Mouse (Mus musculus): ENCODE data around the gene Gas2.

Gene Gas2

GRCm38 (mm10) chr7:51878730-51879129, 16.9 kb downstream of the Gas2 start:
- in situ Hi-C loops (cut with MboI; ENCODE audit: low pct_unique_long_range_greater_than_20kb in 1 of 2, low sequenced_read_pairs in 2 of 2, unreplicated experiment in 1 of 2): no loop called here

DNA sequence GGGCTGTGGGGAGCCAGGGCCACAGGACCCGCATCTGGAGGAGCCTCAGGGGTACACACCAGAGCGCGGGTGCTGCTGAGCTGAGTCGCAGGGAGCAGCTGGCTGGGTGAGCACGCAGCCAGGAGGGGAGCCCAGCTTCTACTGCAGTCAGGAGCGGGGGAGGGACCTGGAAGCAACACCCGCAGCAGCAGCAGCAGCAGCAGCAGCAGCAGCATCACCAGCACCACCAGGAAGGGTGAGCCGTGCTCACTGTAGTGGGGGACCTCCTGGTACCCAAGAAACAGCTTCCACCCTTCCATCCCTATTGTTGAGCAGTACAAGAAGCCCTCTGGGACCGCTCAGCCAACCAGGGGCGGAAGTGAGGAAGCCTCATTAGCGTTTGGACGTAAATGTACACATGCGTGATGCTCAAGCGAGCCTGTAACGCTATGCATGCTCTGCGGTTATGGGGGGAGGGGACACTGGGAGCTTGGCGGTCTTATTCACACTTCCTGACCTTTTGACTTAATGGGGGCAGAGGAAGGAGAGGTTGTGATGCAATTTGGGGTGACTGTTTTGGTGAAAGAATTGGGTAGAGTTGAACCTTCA, 17.4 kb downstream of the Gas2 start:
- in situ Hi-C loops (cut with MboI; ENCODE audit: low pct_unique_long_range_greater_than_20kb in 1 of 2, low sequenced_read_pairs in 2 of 2, unreplicated experiment in 1 of 2): no loop called here

DNA sequence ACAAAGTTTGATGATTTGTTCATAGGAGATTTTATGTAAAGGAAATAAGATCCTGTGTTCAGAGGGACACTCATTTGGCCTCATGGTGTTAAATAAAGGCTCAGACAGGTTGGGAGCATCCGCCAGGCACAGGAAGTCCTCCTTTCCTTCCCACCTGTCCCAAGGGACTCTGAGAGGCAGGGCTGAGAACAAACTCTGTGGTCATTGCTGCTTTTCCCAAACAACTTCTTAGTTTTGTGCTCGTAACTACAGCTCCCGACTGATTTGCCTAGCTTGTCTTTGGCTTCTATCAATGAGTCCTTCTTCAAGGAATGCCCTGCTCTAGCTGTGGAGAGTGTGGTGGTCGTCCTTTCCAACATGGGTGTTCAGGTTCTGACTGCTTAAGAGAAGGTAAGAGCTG, 18.3 kb downstream of the Gas2 start:
- in situ Hi-C loops (cut with MboI; ENCODE audit: low pct_unique_long_range_greater_than_20kb in 1 of 2, low sequenced_read_pairs in 2 of 2, unreplicated experiment in 1 of 2): no loop called here

GRCm38 (mm10) chr7:51885345-51885744, 23.5 kb downstream of the Gas2 start:
- in situ Hi-C loops (cut with MboI; ENCODE audit: low pct_unique_long_range_greater_than_20kb in 1 of 2, low sequenced_read_pairs in 2 of 2, unreplicated experiment in 1 of 2): no loop called here

DNA sequence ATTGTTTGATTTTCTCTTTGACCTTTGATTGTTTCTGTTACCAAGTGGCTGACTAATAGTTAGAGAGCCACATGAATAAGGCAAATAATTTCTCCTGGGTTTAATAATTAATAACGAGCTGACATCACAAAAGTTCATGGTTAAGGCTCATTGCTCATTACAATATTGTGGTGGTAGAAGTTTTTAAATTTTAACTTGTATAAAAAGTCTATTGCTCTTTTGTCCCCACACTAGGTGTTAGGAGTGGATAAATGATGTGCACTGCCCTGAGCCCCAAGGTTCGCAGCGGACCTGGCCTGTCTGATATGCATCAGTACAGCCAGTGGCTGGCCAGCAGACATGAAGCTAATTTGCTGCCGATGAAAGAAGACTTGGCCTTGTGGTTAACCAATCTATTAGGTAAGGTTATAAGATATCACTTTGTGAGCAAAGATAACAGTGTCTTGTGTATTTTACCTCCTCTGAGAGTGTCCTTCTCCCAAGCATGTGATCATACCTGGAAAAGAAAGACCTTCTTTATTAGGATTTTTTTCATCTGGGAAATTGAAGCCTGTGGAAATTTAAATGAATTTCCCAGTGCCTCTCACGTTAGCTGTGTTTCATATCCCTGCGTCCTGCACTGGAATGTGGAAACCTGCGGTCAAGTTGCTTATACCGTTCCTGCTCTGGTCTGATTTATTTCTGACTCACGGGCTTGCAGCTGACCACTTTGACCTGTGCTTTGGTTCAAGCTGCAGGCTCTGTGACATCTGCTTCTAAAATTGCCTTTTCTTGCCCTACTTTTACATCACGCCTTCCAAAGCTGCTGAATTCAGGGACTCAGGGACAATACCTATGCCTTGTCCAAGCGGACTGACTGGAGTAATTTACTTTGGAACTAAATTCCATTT, 26.1 kb downstream of the Gas2 start:
- in situ Hi-C loops (cut with MboI; ENCODE audit: low pct_unique_long_range_greater_than_20kb in 1 of 2, low sequenced_read_pairs in 2 of 2, unreplicated experiment in 1 of 2): no loop called here

GRCm38 (mm10) chr7:51889601-51890000, 27.8 kb downstream of the Gas2 start:
- in situ Hi-C loops (cut with MboI; ENCODE audit: low pct_unique_long_range_greater_than_20kb in 1 of 2, low sequenced_read_pairs in 2 of 2, unreplicated experiment in 1 of 2): no loop called here

GRCm38 (mm10) chr7:51892224-51892965, 30.6 kb downstream of the Gas2 start:
- in situ Hi-C loops (cut with MboI; ENCODE audit: low pct_unique_long_range_greater_than_20kb in 1 of 2, low sequenced_read_pairs in 2 of 2, unreplicated experiment in 1 of 2): no loop called here

- in situ Hi-C loops (cut with MboI; ENCODE audit: low pct_unique_long_range_greater_than_20kb in 1 of 2, low sequenced_read_pairs in 2 of 2, unreplicated experiment in 1 of 2): no loop called here
Measured at GRCm38 (mm10) chr7:51893008-51893407, 31.2 kb downstream of the Gas2 start.

DNA sequence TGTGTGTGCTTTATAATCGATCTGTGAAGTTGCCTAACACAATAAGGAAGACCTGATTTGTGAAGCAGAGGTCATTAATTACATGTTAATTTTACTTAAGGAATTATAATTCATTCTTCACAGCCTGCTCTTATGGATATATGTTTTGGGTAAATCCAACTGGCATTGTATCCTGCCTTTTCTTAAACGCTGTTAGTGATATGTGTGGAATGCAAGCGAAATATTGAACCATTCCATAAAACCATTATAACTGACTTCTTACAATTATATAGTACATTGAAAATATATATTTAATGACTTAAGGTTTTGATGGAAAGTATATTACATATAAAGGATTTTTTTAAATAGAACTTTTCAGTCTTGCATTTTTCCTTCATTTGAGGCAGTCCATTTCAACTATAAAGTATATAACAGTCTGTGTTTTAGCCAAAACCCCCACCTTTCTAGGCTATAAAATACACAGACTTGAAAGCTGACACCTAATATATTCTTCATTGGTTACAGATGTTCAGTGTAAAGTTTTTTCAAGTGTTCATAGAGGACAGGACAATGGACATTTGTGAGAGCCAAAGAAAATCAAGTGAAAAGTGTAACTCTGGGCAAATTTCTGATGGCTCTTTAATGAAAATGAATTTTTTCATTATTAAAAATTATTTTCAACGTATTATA, 32.5 kb downstream of the Gas2 start:
- in situ Hi-C loops (cut with MboI; ENCODE audit: low pct_unique_long_range_greater_than_20kb in 1 of 2, low sequenced_read_pairs in 2 of 2, unreplicated experiment in 1 of 2): no loop called here

DNA sequence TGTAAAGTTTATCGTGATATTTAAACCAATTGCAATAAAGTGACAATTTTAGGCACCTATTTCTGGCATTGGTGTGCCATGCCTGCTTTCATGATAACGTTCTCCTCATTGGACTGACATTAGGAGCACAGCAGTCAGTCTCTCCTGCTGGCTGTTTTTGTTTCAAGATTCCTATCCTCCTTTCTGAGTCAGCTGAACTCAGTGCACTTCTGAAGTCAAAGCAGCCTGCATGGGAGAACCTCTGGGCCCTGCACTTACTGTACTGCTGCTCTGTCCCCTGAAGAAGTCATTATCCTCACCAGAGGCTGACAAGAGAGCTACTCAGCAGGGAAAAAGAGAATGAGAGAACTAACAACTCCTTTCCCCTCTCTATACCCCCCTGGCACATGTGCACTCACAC, 33.1 kb downstream of the Gas2 start:
- in situ Hi-C loops (cut with MboI; ENCODE audit: low pct_unique_long_range_greater_than_20kb in 1 of 2, low sequenced_read_pairs in 2 of 2, unreplicated experiment in 1 of 2): no loop called here

- in situ Hi-C loops (cut with MboI; ENCODE audit: low pct_unique_long_range_greater_than_20kb in 1 of 2, low sequenced_read_pairs in 2 of 2, unreplicated experiment in 1 of 2): no loop called here
Measured at GRCm38 (mm10) chr7:51899066-51899465, 37.3 kb downstream of the Gas2 start.

- in situ Hi-C loops (cut with MboI; ENCODE audit: low pct_unique_long_range_greater_than_20kb in 1 of 2, low sequenced_read_pairs in 2 of 2, unreplicated experiment in 1 of 2): no loop called here
Measured at GRCm38 (mm10) chr7:51913292-51914050, 51.7 kb downstream of the Gas2 start.

GRCm38 (mm10) chr7:51914132-51914531, 52.3 kb downstream of the Gas2 start:
- in situ Hi-C loops (cut with MboI; ENCODE audit: low pct_unique_long_range_greater_than_20kb in 1 of 2, low sequenced_read_pairs in 2 of 2, unreplicated experiment in 1 of 2): no loop called here

- in situ Hi-C loops (cut with MboI; ENCODE audit: low pct_unique_long_range_greater_than_20kb in 1 of 2, low sequenced_read_pairs in 2 of 2, unreplicated experiment in 1 of 2): no loop called here
Measured at GRCm38 (mm10) chr7:51928761-51929519, 67.1 kb downstream of the Gas2 start.

GRCm38 (mm10) chr7:51931217-51931616, 69.4 kb downstream of the Gas2 start:
- in situ Hi-C loops (cut with MboI; ENCODE audit: low pct_unique_long_range_greater_than_20kb in 1 of 2, low sequenced_read_pairs in 2 of 2, unreplicated experiment in 1 of 2): no loop called here

DNA sequence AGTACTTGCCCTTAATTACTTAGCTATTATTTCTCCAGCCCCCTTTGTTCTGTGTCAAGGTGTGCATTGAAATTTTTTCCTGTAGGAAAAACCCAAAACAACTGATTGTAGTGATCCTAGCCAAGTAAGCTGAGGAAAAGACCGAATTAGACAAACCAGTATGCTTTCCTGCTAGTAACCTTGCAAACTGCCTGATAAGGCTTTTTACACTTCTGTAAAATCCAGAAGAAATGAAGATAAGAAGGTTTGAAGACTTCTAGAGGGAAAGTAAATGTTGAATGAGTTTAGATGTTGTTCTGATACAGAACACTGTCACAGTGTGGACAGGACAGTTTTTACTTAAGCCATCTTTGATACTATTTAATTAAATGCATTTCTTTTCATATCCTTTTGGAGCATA, 75.5 kb downstream of the Gas2 start:
- in situ Hi-C loops (cut with MboI; ENCODE audit: low pct_unique_long_range_greater_than_20kb in 1 of 2, low sequenced_read_pairs in 2 of 2, unreplicated experiment in 1 of 2): no loop called here

DNA sequence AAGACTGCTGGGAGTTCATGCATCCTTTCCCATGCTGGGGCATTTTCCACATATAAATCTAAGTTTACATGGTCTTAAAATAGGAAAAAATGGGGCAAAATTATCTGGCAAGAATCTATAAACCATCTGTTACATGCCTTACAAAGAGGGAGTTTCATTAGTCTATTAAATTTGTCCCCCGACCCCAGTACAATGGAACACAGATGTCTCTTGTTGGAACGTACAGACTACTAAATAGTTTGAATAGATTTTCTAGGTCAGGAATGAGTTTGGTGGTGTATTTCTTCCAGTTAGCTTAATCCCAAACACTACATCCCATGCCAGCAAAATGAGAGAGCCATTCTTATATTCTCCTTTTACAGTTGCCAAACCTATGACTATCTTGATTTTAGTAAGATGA, 78.6 kb downstream of the Gas2 start:
- in situ Hi-C loops (cut with MboI; ENCODE audit: low pct_unique_long_range_greater_than_20kb in 1 of 2, low sequenced_read_pairs in 2 of 2, unreplicated experiment in 1 of 2): no loop called here

Data from mouse embryonic stem cell (cell line).